Mouse (Mus musculus): ENCODE data around the gene Bdkrb2. TPM values are rescaled to one million over a fixed set of nuclear protein-coding genes. Genes with fewer than 3 reads are reported as not detected.
A peak's percentile ranks its signal among the peaks of the same experiment; 100 is the strongest.

Gene Bdkrb2
- total RNA-seq (2021): 1 to 10 TPM; 1.6 TPM
- long read RNA-seq, experiment 1, partial matches to known transcripts: 0 of 1 reads
- long read RNA-seq, experiment 1, other reads (novel, unspliced or antisense): 0 of 1 reads
- long read RNA-seq, experiment 2: 0 reads

- DNase-seq: peak in 1 of 2 experiments; percentile 43
- intact Hi-C loops (cut with DNase I): loop anchor here (5.0 kb wide), 1 partner anchor 46 kb away; no protein-coding TSS in a partner anchor
Measured at GRCm38 (mm10) chr12:105562936-105563680, at the start of gene Bdkrb2. TSS of gene Bdkrb2 (plus strand) at chr12:105563226.

GRCm38 (mm10) chr12:105514111-105514510 lies 48.9 kb upstream of the Bdkrb2 start:
- intact Hi-C loops (cut with DNase I): no loop called here
- DNase-seq: no peak

DNA sequence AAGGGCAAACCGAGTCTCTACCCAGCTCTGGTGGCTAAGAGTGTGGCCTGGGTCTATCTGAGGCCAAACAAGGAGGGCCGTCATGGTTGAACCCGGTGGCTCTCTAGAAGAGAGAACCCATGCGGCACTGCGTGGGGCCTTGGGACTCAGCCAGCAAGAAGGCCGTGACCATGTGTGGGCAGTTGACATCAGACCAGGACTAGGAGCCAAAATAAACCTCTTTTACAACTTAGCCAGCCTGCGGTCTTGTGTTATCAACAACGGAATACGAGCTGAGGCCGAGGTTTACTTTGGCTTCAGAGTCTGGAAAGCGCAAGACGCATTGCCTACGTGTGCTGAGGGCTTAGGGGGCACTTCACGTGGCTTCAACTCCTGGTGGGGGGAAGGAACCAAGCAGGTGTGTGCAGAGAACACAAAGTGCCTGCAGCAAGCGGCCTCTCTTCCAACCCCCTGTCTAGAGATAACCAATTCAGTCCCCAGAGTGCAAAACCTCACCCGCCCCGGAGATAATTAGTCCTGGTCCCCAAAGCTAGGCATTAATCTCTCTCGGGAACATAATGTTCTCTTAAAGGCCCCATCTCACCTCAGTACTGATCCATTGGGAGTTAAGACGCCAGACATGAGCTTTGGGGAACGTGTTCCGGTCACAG lies 45.9 kb upstream of the Bdkrb2 start:
- intact Hi-C loops (cut with DNase I): loop anchor here (5.0 kb wide), 1 partner anchor 45 kb away; the partner anchor contains the start of gene Bdkrb2
- DNase-seq: no peak

DNA sequence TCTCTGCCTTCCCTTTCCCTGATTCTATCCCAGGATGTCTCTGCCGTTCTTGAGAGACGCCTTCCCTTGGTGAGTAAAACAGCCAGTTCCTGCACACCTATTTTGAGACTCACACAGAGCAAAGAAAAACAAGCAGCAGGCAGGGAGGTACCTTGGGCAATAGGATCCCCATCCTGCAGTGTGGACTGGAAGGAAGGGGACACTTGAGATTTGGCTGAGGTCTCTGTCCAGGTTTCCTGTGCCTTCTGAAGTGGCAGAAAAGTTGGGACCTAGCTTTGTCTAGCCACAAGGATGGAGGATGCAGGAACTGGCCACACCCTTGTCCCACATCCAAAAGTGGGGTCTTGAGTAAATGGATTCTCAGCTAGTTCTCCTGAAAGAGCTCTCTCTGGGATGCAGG lies 43.2 kb upstream of the Bdkrb2 start:
- intact Hi-C loops (cut with DNase I): loop anchor here (5.0 kb wide), 1 partner anchor 42 kb away; the partner anchor contains the start of gene Bdkrb2
- DNase-seq: no peak

DNA sequence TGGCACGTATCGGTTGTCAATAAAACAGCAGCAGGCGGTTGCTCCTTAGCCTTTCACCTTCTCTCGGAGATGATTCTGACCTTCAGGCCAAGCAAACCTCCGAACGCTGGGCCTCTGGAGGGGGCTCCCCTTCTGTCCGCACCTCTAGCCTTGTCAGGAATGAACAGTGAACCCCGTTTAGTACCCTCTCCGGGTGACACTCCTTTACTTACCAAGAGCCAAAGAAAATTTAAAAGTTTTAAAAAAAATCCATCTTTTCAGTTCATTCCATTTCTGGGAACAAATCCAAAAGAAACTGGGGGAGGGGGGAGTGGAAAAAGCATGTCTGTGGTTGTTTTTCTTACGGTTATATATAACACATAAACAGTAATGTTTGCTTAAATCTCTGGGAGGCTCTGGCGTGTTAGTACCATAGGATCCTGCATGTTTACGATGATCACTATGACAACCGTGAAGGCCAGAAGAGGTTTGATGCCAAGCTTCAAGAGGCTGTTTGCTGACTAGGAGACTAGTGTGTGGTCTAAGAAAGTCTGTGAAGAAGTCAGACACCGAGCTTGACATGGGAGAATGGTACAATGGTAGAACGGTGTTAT lies 41.8 kb upstream of the Bdkrb2 start:
- DNase-seq: no peak
- intact Hi-C loops (cut with DNase I): no loop called here

DNA sequence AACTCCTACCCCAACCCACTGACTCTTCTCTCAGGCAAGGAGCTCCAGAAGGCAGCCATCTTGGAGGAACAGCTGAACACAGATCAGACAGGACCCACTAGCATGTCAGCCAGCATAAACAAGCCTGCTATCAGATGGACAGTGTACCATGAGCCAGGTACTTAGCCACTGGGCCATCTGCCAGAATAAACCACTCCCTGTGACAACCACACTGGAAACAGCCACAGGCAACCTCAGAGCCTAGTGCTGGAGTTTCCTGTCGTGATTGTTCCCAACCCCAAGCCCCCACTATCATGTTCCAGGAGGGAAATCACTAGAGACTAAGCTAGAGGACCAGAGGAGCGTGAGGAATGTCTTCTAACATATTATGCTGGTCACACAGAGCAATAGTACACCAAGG lies 39.3 kb upstream of the Bdkrb2 start:
- peak in 1 of 2 experiments; percentile 36 for DNase-seq
- intact Hi-C loops (cut with DNase I): no loop called here

GRCm38 (mm10) chr12:105526186-105526585 lies 36.8 kb upstream of the Bdkrb2 start:
- DNase-seq: no peak
- intact Hi-C loops (cut with DNase I): no loop called here

GRCm38 (mm10) chr12:105526829-105527228 lies 36.2 kb upstream of the Bdkrb2 start:
- intact Hi-C loops (cut with DNase I): no loop called here
- peak; percentile 56 to 66 for DNase-seq

DNA sequence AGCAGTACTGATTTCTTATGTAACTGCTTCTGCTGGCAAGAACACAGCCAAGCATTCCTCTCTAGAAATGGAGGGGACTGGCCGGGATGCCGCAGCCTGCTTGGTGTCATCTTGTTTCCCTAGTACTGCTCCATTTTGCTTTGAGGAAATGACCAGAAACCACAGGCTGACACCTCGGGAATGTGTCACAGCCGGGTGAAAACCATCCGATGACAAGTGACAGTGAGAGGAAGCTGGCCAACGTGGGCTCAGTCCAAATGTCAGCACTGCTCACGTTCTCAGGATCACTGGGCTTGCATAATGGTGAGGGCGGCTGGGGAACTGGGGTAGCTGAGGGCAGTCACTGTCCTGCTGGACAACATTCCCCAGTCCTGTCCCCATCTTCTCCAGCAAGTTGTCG lies 33.5 kb upstream of the Bdkrb2 start:
- DNase-seq: peak; percentile 36 to 38
- intact Hi-C loops (cut with DNase I): no loop called here

DNA sequence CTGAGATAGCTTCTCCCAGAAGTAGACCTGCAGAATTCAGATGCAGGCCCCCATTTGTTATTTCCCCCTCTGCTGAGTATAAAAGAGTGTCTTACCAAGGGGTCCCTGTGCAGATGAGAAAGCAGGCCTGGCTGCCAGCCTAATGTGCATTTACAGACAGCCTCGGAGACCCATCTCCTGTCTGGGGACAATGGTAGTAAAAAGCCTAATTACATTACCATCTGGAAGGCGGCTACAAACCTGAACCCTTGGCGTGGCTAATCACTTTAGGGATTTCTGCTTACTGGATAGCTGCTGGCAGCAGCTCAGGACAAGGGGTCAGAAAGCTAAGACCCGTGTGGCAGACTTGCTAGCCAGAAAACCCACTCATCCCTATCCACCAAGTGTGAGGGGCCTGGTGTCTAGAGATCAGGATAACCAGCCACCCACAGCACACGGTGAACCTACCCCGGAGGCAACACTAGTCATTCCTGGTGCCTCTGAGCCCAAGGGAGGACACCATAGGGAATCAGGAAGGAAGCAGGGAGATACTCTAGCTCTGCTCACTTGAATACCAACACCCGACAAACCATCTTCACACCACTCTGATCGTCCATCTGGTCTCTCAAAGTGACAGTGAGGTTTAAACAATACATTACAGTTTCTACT lies 31.2 kb upstream of the Bdkrb2 start:
- DNase-seq: no peak
- intact Hi-C loops (cut with DNase I): loop anchor here (2.0 kb wide), 1 partner anchor 15 kb away; no protein-coding TSS in a partner anchor

- DNase-seq: no peak
- intact Hi-C loops (cut with DNase I): no loop called here
Measured at GRCm38 (mm10) chr12:105534842-105535241, 28.2 kb upstream of the Bdkrb2 start.

GRCm38 (mm10) chr12:105535968-105536760 lies 26.9 kb upstream of the Bdkrb2 start:
- DNase-seq: no peak
- intact Hi-C loops (cut with DNase I): no loop called here

DNA sequence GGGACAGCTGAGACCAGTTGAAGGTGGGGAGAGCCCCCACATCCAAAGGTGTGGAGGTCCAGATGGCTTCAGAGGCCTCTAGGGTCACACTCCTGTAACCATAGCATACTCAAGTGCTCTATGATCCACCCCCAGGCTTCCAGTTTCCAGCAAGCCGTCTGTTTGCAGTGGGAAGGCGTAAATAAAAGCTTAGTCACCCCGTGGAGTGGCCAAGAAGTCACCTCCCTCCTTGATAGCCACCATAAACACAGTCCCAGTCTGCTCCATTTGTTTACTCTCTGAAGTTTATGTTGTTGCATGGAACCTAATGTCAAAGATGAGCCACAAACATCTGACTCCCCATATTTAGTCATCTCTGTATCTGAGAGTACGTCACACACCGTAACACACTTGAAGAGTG lies 25.9 kb upstream of the Bdkrb2 start:
- DNase-seq: no peak
- intact Hi-C loops (cut with DNase I): no loop called here

DNA sequence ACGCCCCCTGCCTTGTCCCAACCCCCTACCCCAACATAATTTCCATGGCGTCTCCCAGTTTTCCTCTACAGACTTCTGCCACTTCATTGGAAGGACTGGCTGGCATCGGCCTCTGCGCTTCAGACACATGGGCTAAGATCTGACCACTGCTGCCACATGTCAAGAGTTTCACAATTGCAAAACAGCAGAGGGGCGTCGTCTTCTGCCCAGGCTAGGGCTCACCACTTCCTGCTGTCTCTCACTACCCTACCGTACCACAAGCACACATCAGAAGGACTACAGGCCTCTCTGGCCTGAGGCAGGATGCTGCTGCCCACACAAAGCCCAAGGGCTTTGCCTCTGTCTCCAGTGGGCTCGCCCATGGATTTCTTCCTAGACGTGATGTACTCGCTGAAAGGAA lies 23.4 kb upstream of the Bdkrb2 start:
- intact Hi-C loops (cut with DNase I): no loop called here
- no peak for DNase-seq

- DNase-seq: no peak
- intact Hi-C loops (cut with DNase I): no loop called here
Measured at GRCm38 (mm10) chr12:105541590-105542402, 21.2 kb upstream of the Bdkrb2 start.

DNA sequence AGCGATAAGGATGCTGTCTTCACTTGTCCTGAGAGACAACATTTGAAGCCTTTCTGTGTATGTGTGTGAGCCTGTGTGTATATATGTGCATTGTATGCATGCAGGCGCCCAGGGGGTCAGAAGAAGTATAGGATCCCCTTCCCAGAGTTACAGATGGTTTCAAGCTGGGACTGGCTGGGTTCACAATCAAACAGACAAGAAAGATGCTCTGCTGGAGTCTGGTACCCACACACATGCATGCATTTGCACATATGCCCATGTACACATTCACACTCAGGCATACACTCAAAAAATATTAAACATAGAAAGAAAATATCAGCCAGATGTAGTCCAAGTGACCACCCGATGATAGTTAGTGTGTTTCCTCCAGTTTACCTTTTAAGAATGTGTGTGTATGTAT lies 20.5 kb upstream of the Bdkrb2 start:
- intact Hi-C loops (cut with DNase I): no loop called here
- no peak for DNase-seq

DNA sequence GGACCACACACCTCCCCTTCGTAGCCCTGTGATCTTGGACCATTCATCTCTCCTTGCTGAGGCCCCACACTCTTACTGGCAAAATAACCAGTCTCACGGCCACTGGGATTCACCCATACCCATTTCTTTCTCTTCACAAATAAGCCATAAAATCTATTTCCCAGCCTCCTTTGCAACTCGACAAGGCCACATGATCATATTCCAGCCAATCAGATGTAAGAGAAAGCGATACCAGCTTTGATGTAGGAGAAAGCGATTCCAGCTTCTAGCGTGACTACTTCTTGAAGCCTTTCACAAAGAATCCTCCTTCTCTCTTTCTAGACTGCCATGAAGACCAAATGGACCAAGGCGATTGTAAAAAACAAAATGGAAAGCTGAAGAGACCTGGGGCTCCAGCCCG lies 19.9 kb upstream of the Bdkrb2 start:
- intact Hi-C loops (cut with DNase I): no loop called here
- no peak for DNase-seq

GRCm38 (mm10) chr12:105543751-105544150 lies 19.3 kb upstream of the Bdkrb2 start:
- intact Hi-C loops (cut with DNase I): no loop called here
- no peak for DNase-seq

DNA sequence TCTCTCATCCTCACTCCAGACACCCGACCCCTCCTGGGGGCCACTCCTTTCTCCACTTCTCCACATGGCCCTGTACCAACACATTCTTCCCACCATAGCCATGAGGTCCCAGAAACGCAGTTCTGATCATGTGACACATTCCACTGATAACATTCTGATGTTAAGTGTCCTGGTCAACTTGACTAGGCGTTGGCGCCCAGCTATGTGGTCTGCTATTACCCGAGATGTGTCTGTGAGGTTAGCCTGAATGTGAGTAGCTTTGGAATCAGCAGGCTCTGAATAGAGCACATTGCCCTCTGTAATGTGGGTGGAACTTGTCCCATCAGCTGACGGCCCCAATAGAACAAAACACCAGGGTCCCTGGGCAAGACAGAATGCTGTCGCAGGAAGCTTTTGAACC lies 18.2 kb upstream of the Bdkrb2 start:
- DNase-seq: no peak
- intact Hi-C loops (cut with DNase I): no loop called here
